Mouse (Mus musculus) limb, embryonic 12.5 days (tissue): ENCODE measurements around the gene Lck. TPM values are rescaled to one million over a fixed set of nuclear protein-coding genes. Genes with fewer than 3 reads are reported as not detected.

Experiments used
- ATAC-seq: fragments of 200-750 bp; cut with Nextera tagmentation; 2 replicates; pipeline ENCODE4 v1.8.0; 2017; ENCODE audit warnings: low read depth, moderate TSS enrichment; ENCODE audit not compliant: insufficient number of reproducible peaks, insufficient read depth, low FRiP score, low TSS enrichment
- H3K27ac ChIP-seq: fragments of 300-500 bp; sonication (generic); 2 replicates; pipeline ENCODE4 v1.5.1; 2016; ENCODE audit warnings: mild to moderate bottlenecking, moderate library complexity
- H3K27me3 ChIP-seq: fragments of 300-500 bp; sonication (generic); 2 replicates; pipeline ENCODE4 v1.6.1; 2016; ENCODE audit warnings: mild to moderate bottlenecking, moderate library complexity
- H3K36me3 ChIP-seq: fragments of 300-500 bp; sonication (generic); 2 replicates; pipeline ENCODE4 v1.6.1; 2016; ENCODE audit warnings: mild to moderate bottlenecking, moderate library complexity
- H3K4me1 ChIP-seq: fragments of 300-500 bp; sonication (generic); replicated peaks from 2 replicates; pipeline ENCODE4 v1.6.1; 2016
- H3K4me2 ChIP-seq: fragments of 300-500 bp; sonication (generic); 2 replicates; pipeline ENCODE4 v1.6.1; 2016; ENCODE audit warnings: mild to moderate bottlenecking, moderate library complexity
- H3K4me3 ChIP-seq: fragments of 300-500 bp; sonication (generic); replicated peaks from 2 replicates; pipeline ENCODE4 v1.5.1; 2016; ENCODE audit warnings: mild to moderate bottlenecking
- H3K9ac ChIP-seq: fragments of 300-500 bp; sonication (generic); replicated peaks from 2 replicates; pipeline ENCODE4 v1.6.1; 2016; ENCODE audit warnings: mild to moderate bottlenecking, moderate library complexity
- H3K9me3 ChIP-seq: fragments of 300-500 bp; sonication (generic); 2 replicates; pipeline ENCODE4 v1.6.1; 2016; ENCODE audit warnings: mild to moderate bottlenecking, moderate library complexity
- WGBS: fragments of 180-500 bp; shearing (Covaris S2); methylation state at CpG from one replicate; pipeline ENCODE4 v1.1.7; 2016; 5-methylcytosine and 5-hydroxymethylcytosine counted together
- polyA plus RNA-seq: library from polyadenylated mRNA; unstranded; fragments of >200 nt; fragmentation: Nextera tagmentation; extraction: Ambion mirVana; gene quantifications from 2 replicates; pipeline ENCODE4 v1.2.1, GENCODE M21; 2016

Lck gene
- 12.4 and 17.0 TPM in 2 replicates for polyA plus RNA-seq

DNA sequence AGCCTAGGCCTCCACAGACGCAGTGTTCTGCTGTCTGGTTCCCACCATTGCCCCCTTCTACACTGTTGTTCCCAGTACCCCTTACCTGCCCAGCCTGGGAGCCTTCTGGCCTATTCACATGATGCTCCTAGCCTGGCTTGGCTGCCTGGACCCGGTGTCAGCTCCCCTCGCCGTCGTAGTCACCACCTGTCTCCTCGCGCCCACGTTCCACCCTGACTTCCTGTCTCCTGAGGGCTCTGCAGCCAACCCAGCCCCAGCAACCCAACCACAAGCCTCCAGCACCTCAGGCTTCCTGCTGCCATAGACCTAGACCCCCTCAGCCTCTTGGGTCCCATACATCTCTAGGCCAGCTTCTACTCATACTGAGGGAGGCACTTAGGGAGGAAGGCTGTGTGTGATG is at the start of gene Lck:
Gene Lck (minus strand): TSS at position 212 of the 400 bp plus-strand sequence.
- H3K27ac ChIP-seq: no peak within 1 kb of the TSS
- no peak within 1 kb of the TSS for H3K4me3 ChIP-seq
- ATAC-seq: no peak
- H3K4me1 ChIP-seq: peaks cover 11% of the 10 kb centered on the region
- H3K4me2 ChIP-seq: no peak within 1 kb of the TSS
- no peaks in the 10 kb centered on the region for H3K9me3 ChIP-seq
- no peaks in the 10 kb centered on the region for H3K36me3 ChIP-seq
- H3K27me3 ChIP-seq: no peaks in the 10 kb centered on the region
- 85% methylated on average over 8 of the region's 8 CpGs for WGBS
- no peak within 1 kb of the TSS for H3K9ac ChIP-seq

DNA sequence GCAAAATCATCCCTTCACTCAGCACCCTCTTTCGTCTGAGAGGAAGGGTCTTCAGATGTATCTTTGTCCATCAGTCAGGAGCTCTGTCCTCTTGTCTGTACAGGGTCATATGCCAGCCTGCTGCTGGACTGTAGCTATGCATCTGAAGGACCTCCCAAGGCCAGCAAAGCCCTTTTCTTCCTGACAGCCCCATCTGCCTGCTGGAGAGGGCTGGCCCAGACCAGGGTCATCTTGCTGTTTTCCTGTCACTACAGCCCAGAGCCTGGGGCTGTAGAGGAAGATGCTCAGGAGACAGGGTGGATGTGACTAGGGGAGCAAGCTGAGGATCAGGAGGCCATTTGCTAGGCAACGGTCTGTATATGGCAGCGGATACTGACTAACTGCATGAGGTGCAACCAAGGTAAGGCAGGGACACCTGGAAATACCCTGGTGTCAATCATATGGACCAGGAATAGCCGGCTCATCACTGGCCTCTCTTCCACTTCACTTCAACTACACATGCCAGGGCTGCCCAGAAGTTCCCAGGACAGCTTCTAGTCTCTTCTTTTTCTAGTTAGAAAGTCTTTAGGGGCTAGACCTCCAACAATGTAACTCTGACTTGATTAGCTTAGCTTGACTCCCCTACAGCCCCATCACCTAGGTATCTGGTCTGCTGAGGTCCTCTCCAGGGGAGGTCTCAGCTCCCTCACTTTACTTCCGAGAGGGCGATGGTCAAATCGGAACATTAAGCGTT is 49.5 kb upstream of the Lck start:
- Histone ChIP-seq H3K4me1 (peaks cover 38% of the 10 kb centered on the region), H3K4me3 (peak overlapping the region; percentile 63), H3K36me3 (peaks cover 31% of the 10 kb centered on the region), H3K9ac (peak overlapping the region; percentile 73), H3K27ac (peak overlapping the region; percentile 91), H3K4me2 (peak overlapping the region; percentile 70), H3K9me3 (no peaks in the 10 kb centered on the region), H3K27me3 (no peaks in the 10 kb centered on the region)
- no peak for ATAC-seq
- WGBS: 24% methylated on average over 8 of the region's 8 CpGs

DNA sequence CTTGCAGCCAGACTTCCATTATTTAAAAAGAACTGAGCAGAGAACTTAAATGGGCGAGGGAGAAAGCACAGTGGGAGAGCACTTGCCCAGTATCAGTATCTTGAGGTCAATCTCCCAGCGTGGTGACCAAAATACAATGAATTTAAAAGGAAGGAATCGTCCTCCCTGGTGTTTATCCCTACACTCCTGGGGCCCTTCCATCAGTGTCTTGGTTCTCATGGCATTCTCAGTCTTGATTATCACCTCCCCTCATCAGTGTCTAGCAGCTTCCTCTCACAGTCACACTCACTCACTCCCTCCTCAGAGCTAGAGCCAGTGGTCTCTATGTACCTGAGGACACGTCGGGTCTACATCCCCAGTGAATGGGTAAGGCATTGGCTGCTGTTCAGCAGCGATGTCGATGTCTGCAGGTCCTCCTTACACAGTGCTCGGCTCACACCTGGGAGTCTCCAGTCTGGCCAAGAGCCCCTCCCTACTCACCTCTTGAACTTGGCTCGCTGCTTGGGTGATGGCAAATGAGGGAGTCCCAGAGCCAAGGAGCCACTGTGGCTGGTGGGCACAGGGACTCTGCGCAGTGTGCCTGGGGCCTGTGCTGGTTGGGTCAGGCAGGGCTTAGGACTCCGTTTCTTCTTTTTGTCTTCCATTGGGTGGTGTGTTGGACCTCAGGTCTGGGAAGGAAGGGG is 48.8 kb upstream of the Lck start:
- peak overlapping the region; percentile 63 for H3K4me3 ChIP-seq

DNA sequence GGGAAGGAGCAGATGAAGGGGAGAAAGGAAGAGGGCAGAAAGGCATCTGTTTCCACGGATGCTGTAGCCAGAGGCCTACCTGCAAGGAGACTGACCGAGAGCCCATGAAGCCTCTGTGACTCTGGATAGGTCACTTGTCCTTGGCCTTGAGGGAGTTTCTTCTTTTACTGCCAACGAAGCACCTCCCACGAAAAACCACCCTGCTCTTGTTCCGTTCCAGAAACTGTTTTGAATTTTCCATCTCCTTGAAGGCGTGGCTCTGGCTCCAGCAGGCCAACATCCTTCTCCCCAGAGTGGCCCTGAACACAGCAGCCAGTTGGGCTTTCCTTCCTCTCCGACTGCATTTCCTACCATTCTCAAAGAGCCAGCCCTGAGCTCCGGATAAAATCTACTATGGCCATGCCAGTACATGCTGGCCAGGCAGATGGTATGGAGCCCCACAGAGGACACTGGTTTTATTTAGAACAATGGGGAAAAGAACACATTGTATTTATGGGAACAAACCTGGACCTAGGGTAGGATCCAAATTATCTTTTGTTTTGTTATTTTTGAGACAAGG is 47.9 kb upstream of the Lck start:
- ATAC-seq: no peak
- H3K9ac ChIP-seq: no peak overlapping the region
- no peaks in the 10 kb centered on the region for H3K9me3 ChIP-seq
- no peaks in the 10 kb centered on the region for H3K27me3 ChIP-seq
- 78% methylated on average over 8 of the region's 8 CpGs for WGBS
- H3K36me3 ChIP-seq: peaks cover 26% of the 10 kb centered on the region
- no peak overlapping the region for H3K4me3 ChIP-seq
- H3K27ac ChIP-seq: no peak overlapping the region
- no peak overlapping the region for H3K4me2 ChIP-seq
- peaks cover 40% of the 10 kb centered on the region for H3K4me1 ChIP-seq

More for the DNA sequence above, 48.8 kb upstream of the Lck start:
- Histone ChIP-seq H3K9me3 (no peaks in the 10 kb centered on the region), H3K27ac (no peak overlapping the region), H3K4me1 (peaks cover 40% of the 10 kb centered on the region), H3K4me2 (peak overlapping the region; percentile 70), H3K27me3 (no peaks in the 10 kb centered on the region), H3K9ac (peak overlapping the region; percentile 73; the same call in 1 of the 2 replicates), H3K36me3 (peaks cover 26% of the 10 kb centered on the region)
- no peak for ATAC-seq
- 80% methylated on average over 11 of the region's 11 CpGs for WGBS

DNA sequence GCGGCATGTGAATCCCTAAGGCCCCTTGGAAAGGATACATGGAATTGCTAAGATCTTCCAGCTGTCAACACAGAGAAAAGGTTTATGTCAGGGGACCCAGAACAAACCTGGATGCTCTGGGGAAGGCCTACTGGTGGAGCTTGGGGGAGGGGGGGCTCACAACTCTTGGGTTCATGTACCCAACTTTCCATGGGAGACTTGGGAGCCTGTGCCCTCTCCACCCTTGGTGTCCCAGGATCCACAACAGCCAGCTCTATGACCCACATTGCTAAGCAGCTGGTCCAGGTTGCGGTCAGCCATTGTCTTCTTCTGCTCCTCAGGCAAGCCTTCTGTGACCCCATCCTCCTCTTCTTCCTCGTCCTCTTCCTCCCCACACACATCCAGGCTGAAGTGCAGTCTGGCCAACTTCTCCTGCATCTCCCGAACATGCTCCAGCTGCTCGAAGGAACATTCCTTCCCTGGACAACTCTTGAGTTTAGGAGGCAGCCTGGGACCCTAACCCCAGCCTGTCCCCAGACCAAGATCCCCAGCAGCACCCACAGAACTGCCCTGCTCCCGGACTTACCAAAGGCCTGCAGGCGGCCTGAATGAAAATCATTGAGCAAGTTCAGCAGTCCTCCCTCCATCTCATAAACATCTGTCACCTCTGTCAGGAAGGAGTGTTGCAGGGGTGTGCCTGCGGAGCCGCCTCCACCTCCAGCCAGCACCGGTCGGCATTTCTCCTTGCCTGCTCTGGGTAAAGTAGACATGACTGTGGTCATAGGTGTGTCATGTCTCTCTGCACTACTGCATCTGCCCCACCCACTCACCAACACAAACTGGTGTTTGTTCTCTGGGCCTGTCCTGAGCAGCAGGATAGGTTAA is 47.2 kb upstream of the Lck start:
- WGBS: 88% methylated on average over 11 of the region's 11 CpGs
- Histone ChIP-seq H3K4me1 (peaks cover 38% of the 10 kb centered on the region), H3K4me2 (no peak overlapping the region), H3K4me3 (no peak overlapping the region), H3K36me3 (peaks cover 26% of the 10 kb centered on the region), H3K27ac (no peak overlapping the region), H3K9ac (no peak overlapping the region), H3K27me3 (no peaks in the 10 kb centered on the region), H3K9me3 (no peaks in the 10 kb centered on the region)
- ATAC-seq: no peak

DNA sequence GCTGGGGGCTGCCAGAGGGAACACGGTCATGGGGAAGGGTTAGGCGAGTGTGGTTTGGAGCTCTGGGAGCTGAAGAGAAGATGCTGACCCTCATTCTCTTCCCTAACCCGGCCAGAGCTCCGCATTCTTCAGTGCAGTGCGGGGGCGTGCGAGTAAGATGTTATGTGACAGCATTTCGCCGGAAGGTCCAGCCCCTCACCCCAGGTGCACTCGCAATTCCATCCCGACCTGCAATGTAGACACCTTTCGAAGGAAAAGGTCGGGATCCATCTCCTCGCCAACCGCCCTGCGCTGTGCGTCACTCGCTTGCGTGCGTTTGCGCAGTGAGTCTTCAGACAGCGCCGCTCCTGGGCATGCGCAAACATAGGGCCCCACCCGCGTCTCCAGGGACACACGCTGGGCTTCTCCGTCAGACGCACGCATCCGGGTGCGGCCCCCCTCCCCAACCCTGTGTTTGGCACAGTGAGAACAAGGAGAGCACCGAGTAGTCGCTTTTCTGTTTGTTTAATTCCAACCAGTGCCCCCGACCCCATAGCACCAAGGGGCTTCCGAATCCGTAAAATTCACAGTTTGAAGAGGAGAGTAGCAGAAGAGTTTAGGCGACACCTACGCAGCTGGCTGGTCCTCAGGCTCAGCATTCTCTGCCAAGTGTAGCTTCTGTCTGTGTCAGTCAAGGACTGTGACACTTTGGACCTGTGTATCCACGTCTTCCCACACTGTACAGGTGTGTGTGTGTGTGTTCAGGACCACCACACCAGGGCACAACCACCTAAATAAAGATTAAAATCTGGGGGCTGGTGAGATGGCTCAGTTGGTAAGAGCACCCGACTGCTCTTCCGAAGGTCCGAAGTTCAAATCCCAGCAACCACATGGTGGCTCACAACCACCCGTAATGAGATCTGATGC is 45.6 kb upstream of the Lck start, which contains the start of gene Iqcc:
Gene Iqcc (minus strand): TSS at position 314 of the 906 bp plus-strand sequence.
- H3K27me3 ChIP-seq: no peaks in the 10 kb centered on the region
- H3K36me3 ChIP-seq: peaks cover 26% of the 10 kb centered on the region
- peak within 1 kb of the TSS; percentile 56 for H3K4me3 ChIP-seq
- peak; percentile 67 for ATAC-seq
- H3K9ac ChIP-seq: peak within 1 kb of the TSS; percentile 73
- 5% methylated on average over 44 of the region's 44 CpGs for WGBS
- peak within 1 kb of the TSS; percentile 68 for H3K4me2 ChIP-seq
- H3K27ac ChIP-seq: peak within 1 kb of the TSS; percentile 81
- no peaks in the 10 kb centered on the region for H3K9me3 ChIP-seq
- H3K4me1 ChIP-seq: peaks cover 23% of the 10 kb centered on the region

DNA sequence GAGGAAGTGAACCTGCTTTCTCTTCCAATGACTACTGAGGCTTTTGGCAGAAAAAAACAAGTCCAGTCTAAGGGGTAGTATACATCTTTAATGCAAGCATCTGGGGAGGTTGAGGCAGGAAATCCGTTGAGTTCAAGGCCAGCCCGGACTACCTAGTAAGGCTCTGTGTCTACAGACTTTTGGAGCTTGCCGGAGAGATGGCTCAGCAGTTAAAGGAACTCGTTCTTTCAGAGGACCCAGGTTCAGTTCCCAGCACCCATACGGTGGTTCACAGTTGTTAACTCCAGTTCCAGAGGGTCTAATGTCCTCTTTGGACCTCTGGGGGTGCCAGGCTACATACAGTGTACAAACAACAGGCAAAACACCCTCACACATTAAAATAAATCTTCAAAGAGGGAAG is 44.6 kb upstream of the Lck start:
- H3K9ac ChIP-seq: peak overlapping the region; percentile 73
- peaks cover 26% of the 10 kb centered on the region for H3K36me3 ChIP-seq
- no peaks in the 10 kb centered on the region for H3K9me3 ChIP-seq
- no peak for ATAC-seq
- no peak overlapping the region for H3K27ac ChIP-seq
- H3K4me1 ChIP-seq: peaks cover 20% of the 10 kb centered on the region
- peak overlapping the region; percentile 56 for H3K4me3 ChIP-seq
- 94% methylated on average over 5 of the region's 5 CpGs for WGBS
- no peaks in the 10 kb centered on the region for H3K27me3 ChIP-seq
- peak overlapping the region; percentile 68 for H3K4me2 ChIP-seq

DNA sequence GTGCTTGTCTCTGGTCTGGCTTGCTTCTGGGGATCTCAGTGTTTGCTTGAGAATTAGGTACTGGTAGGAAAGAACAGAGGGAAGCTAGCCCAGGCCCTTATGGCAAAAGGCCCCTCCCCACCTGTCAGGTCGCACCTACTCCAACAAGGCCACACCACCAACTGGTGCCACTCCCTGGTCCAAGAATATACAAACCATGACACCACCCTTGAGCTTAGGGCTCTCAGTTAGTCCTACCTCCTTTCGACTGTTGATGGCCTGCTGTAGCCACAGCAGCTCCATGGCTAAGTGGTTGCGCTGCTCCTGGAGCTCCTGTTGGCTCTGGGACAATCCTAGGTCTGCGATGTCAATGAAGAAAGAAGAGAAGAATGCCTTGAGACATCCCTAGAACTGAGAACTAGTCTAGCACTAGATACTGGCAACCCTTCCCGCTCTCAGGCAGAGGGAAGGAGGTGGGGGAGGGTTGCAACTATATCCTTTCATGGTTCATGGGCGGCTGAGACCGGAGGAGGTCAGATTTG is 43.7 kb upstream of the Lck start:
- Histone ChIP-seq H3K36me3 (peaks cover 26% of the 10 kb centered on the region), H3K4me1 (peaks cover 11% of the 10 kb centered on the region), H3K4me2 (no peak overlapping the region), H3K9me3 (no peaks in the 10 kb centered on the region), H3K9ac (no peak overlapping the region), H3K4me3 (no peak overlapping the region), H3K27ac (no peak overlapping the region), H3K27me3 (no peaks in the 10 kb centered on the region)
- WGBS: 92% methylated on average over 7 of the region's 7 CpGs
- ATAC-seq: no peak

DNA sequence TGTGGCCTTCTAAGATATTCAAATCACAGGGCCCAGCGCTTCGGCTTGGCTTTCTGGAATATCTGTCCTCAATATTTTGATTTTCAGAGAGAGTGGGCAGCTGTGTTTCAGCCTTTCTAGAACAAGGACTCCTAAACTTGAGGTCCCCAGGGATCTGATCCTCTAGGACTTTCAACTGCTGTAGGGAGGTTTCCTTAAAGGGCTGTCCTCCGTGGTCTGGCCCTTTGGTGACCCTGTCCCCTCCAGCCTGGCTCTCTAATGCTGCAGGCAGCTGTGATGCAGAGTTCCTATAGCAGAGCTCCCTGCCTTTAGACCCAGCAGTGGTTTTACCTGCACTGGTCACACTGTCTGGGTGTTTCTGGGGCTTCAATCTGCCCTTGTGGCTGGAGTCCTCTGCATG is 43.2 kb upstream of the Lck start:
- Histone ChIP-seq H3K9me3 (no peaks in the 10 kb centered on the region), H3K4me1 (peaks cover 8% of the 10 kb centered on the region), H3K4me3 (no peak overlapping the region), H3K9ac (no peak overlapping the region), H3K27ac (no peak overlapping the region), H3K4me2 (no peak overlapping the region), H3K27me3 (no peaks in the 10 kb centered on the region), H3K36me3 (peaks cover 26% of the 10 kb centered on the region)
- 92% methylated on average over 3 of the region's 3 CpGs for WGBS
- no peak for ATAC-seq

DNA sequence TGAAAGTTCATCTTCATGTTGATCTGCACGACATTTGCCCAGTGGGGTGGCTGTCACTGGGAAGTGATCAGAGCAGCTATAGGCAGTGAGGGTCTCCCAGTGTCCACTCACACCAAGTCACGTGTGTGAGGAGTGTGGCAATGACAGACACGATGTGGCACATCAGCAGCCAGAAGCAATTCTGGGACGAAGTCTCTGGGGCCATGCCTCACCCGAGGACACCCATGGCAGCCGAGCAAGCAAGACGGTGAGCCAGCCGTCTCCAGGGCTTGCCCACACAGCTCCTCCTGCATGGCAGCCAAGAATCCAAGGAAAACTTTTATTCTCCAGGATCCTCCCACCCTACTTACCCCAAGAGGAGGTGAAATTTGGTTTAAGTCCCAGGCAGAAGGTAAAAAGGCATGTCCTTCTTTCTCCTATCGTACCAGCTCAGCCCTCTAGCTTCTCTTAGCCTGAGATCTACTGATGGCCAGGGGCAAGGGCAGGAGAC is 42.4 kb upstream of the Lck start:
- H3K4me2 ChIP-seq: no peak overlapping the region
- no peak overlapping the region for H3K4me3 ChIP-seq
- peaks cover 8% of the 10 kb centered on the region for H3K4me1 ChIP-seq
- H3K36me3 ChIP-seq: peaks cover 23% of the 10 kb centered on the region
- H3K9ac ChIP-seq: 0 out of 2 replicates have a peak overlapping the region, but pooled peaks have one; percentile 23
- H3K9me3 ChIP-seq: no peaks in the 10 kb centered on the region
- no peak for ATAC-seq
- WGBS: 91% methylated on average over 9 of the region's 9 CpGs
- no peaks in the 10 kb centered on the region for H3K27me3 ChIP-seq
- no peak overlapping the region for H3K27ac ChIP-seq
